Comparison of ENCODE assay signal across 13 mouse cellular contexts in genomic region chr19:10174956-10175355, GRCm38 (mm10).
"Had no signal": no experiment of that assay in that cellular context is flagged by ENCODE, and none has a peak within 500 bp of the region (broad histone marks: within the 10 kb centered on the region; RNA-seq: fewer than 3 reads in every experiment).

No protein-coding gene starts in this region.

- H3K9ac ChIP-seq: limb, embryonic 13.5 days; lung, embryonic 14.5 days; midbrain, embryonic 13.5 days had no signal

- H3K4me1 ChIP-seq: limb, embryonic 10.5 days; limb, embryonic 13.5 days; midbrain, embryonic 13.5 days had no signal

- ATAC-seq: intestine, embryonic 16.5 days; lung, postnatal 0 days; midbrain, embryonic 13.5 days; midbrain, embryonic 16.5 days had no signal

- H3K27me3 ChIP-seq: limb, embryonic 13.5 days; midbrain, embryonic 13.5 days had no signal

- H3K9me3 ChIP-seq: limb, embryonic 10.5 days; limb, embryonic 13.5 days; midbrain, embryonic 13.5 days had no signal

- DNase-seq: kidney, adult 18-20 months; kidney, adult 9 months; kidney, postnatal 14 days; kidney, postnatal 4 days; lung, embryonic 14.5 days; thymus, adult 18-20 months; thymus, postnatal 36 days had no signal

- H3K36me3 ChIP-seq: limb, embryonic 10.5 days; limb, embryonic 13.5 days; midbrain, embryonic 13.5 days had no signal

- H3K4me3 ChIP-seq: limb, embryonic 10.5 days; limb, embryonic 13.5 days; midbrain, embryonic 13.5 days had no signal

- H3K4me2 ChIP-seq: limb, embryonic 13.5 days; lung, embryonic 14.5 days; midbrain, embryonic 13.5 days had no signal

- H3K27ac ChIP-seq: limb, embryonic 10.5 days; limb, embryonic 13.5 days; midbrain, embryonic 13.5 days had no signal
